In the genomic region with DNA sequence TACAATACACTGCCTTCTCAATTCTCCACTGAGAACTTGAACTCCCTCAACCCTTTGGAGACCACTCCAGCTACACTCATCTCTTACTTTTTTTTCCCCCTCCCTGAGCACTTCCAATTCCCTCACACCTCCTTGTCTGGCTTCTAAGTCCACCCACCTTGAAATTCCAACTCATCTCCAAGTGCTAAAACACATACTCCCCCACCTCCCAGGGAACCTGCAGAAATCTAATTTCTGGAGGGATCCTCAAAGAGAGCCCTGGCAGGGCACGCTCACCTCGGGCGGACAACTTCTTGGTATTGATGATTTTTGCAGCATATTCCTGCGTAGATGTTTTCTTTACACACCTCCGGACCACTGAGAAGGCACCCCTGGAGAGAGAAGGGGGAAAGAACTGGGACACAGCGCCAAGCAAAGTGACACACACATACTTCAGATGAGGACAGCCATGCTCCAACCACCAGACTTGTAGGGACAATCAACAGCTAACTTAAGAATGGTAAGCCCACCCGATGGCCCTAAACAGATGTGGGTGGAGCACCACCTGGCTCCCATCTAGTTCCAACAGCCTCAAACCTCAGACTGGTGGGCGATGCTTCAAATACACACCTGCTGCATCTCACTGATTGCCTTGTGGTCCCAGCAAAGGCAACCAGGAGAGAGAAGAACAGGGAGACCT, we compare ENCODE assay signal across 8 mouse cellular contexts. TPM values are rescaled to one million over a fixed set of nuclear protein-coding genes. Genes with fewer than 3 reads are reported as not detected.
A peak's percentile ranks its signal among the peaks of the same experiment; 100 is the strongest.
DNase-seq lines count a peak whose midpoint lies in the region; ATAC-seq lines count a peak whose summit lies in the region.

No protein-coding gene starts in this region.

- no peaks in the 10 kb centered on the region for H3K27me3 ChIP-seq in heart, embryonic 12.5 days (replicated peaks)
- H3K27me3 ChIP-seq in limb, embryonic 15.5 days, result no peaks in the 10 kb centered on the region

- peaks cover 47% of the 10 kb centered on the region for H3K4me1 ChIP-seq in heart, embryonic 12.5 days (replicated peaks)
- peaks cover 34% of the 10 kb centered on the region for H3K4me1 ChIP-seq in limb, embryonic 15.5 days

- H3K4me3 ChIP-seq in heart, embryonic 12.5 days, result peak overlapping the region; percentile 97
- peak overlapping the region; percentile 86 for H3K4me3 ChIP-seq in limb, embryonic 15.5 days

- peak overlapping the region; percentile 88 for H3K4me2 ChIP-seq in heart, embryonic 12.5 days
- peak overlapping the region; percentile 91 for H3K4me2 ChIP-seq in limb, embryonic 15.5 days

- no peak overlapping the region for H3K27ac ChIP-seq in heart, embryonic 12.5 days (ENCODE audit: poor library complexity, severe bottlenecking)
- H3K27ac ChIP-seq in limb, embryonic 15.5 days, result 0 out of 2 replicates have a peak overlapping the region, but pooled peaks have one; percentile 7

- intact Hi-C loops in heart, postnatal 14 days (cut with DNase I), result no loop called here

- ATAC-seq in heart, embryonic 12.5 days (ENCODE audit: insufficient number of reproducible peaks, low FRiP score), result no peak
- no peak for ATAC-seq in limb, embryonic 15.5 days (ENCODE audit: insufficient number of reproducible peaks, low FRiP score, low TSS enrichment, low read depth)
- no peak for ATAC-seq in monocyte, adult 5-6 weeks (replicated peaks; ENCODE audit: insufficient number of reproducible peaks, low FRiP score, low TSS enrichment, poor library complexity, severe bottlenecking)

- DNase-seq in heart, postnatal 14 days, result no peak
- peak; percentile 39 for DNase-seq in thymus, postnatal 4 days
- DNase-seq in thymus, postnatal 25 days, result no peak
- no peak for DNase-seq in adipocyte (ENCODE audit: low spot score)
- DNase-seq in embryo, embryonic 11 days, result no peak

- no peaks in the 10 kb centered on the region for H3K9me3 ChIP-seq in heart, embryonic 12.5 days (replicated peaks)
- no peaks in the 10 kb centered on the region for H3K9me3 ChIP-seq in limb, embryonic 15.5 days

- WGBS in heart, embryonic 12.5 days, result 67% methylated on average over 8 of the region's 8 CpGs
- 63% methylated on average over 8 of the region's 8 CpGs for WGBS in limb, embryonic 15.5 days

- peak overlapping the region; percentile 97 for H3K9ac ChIP-seq in heart, embryonic 12.5 days
- H3K9ac ChIP-seq in limb, embryonic 15.5 days, result peak overlapping the region; percentile 70; the same call in 1 of the 2 replicates

- H3K36me3 ChIP-seq in heart, embryonic 12.5 days, result peaks cover 35% of the 10 kb centered on the region
- H3K36me3 ChIP-seq in limb, embryonic 15.5 days, result peaks cover 41% of the 10 kb centered on the region

RNA-seq across cellular contexts. Expression of a gene that starts 1.5 kb away (rescaled TPM):
- 65.4 and 69.5 TPM in 2 replicates for polyA plus RNA-seq in heart, embryonic 12.5 days (2016; fragmentation: Nextera tagmentation; extraction: Ambion mirVana)
- 10 to 100 TPM; 40.8 to 42.3 TPM for total RNA-seq in heart, postnatal 14 days (2021)
- polyA plus RNA-seq in limb, embryonic 15.5 days (2015; fragmentation: Nextera tagmentation; extraction: Ambion mirVana), result 44.4 and 55.6 TPM in 2 replicates
- total RNA-seq in monocyte, adult 5-6 weeks (2017), result 36.4 to 81.1 TPM (median 62.3 TPM) in 3 replicates

RNA-seq across cellular contexts. Expression of a gene that starts 44.1 kb away (rescaled TPM):
- polyA plus RNA-seq in heart, embryonic 12.5 days (2016; fragmentation: Nextera tagmentation; extraction: Ambion mirVana), result 0.77 and 1.1 TPM in 2 replicates
- total RNA-seq in heart, postnatal 14 days (2021), result 1 to 10 TPM; 5.7 to 6.1 TPM
- polyA plus RNA-seq in limb, embryonic 15.5 days (2015; fragmentation: Nextera tagmentation; extraction: Ambion mirVana), result 3.3 and 4.9 TPM in 2 replicates
- 0.39 to 1.1 TPM in 2 of 3 replicates, not detected in the other for total RNA-seq in monocyte, adult 5-6 weeks (2017)

RNA-seq across cellular contexts. Expression of a gene that starts 58.0 kb away (rescaled TPM):
- polyA plus RNA-seq in heart, embryonic 12.5 days (2016; fragmentation: Nextera tagmentation; extraction: Ambion mirVana), result 17.9 and 18.8 TPM in 2 replicates
- 10 to 100 TPM; 13.6 to 15.4 TPM for total RNA-seq in heart, postnatal 14 days (2021)
- polyA plus RNA-seq in limb, embryonic 15.5 days (2015; fragmentation: Nextera tagmentation; extraction: Ambion mirVana), result 33.7 and 34.2 TPM in 2 replicates
- 15.6 to 17.6 TPM (median 16.8 TPM) in 3 replicates for total RNA-seq in monocyte, adult 5-6 weeks (2017)
